Mouse (Mus musculus) lung, postnatal 0 days (tissue): ENCODE data around the gene Asb16.

Experiments used
- CTCF ChIP-seq: IDR thresholded peaks from 2 replicates; pipeline ENCODE4 v1.5.1; 2016; ENCODE audit warnings: antibody characterized with exemption, mild to moderate bottlenecking
- EP300 ChIP-seq: IDR thresholded peaks from 2 replicates; pipeline ENCODE4 v1.6.1; 2016; ENCODE audit warnings: antibody characterized with exemption, mild to moderate bottlenecking, control low read depth

- TF ChIP-seq CTCF (peak; percentile 35), EP300 (no peak)
Observed at GRCm38 (mm10) chr11:102317298-102317900, 48.9 kb downstream of the Asb16 start.
